Mouse (Mus musculus) cerebellum, postnatal 10 days (tissue): ENCODE measurements around the gene Wnk4.
"Not testable (repeated sequence)": the region's sequence is repeated elsewhere in the genome, so short reads cannot be mapped to it uniquely, and the experiment has no call there.

Source experiments
- DNase-seq, 2 experiments: peaks; one replicate each; pipeline ENCODE4 v3.0.0; 2021; ENCODE audit warnings: mixed read lengths in 2 of 2

Wnk4 gene

DNA sequence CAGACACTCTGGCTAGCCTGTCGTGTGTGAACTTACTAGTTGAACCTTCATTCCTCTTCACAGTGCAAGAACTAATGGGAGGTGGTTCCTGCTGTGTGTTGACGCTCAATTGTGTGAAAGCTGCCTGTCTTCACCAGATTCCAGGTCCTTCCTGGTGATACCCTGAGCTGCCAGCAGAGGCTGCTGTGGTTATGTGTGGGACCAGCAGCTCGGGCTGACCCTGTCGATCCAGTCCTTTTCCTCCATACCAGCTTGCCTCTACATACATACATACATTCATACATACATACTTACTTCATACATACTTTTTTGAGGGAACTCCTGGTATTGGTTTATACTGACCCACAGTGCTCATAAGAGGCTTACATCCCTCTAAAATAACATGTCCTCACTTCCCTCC is 63.2 kb downstream of the Wnk4 start:
- peak; percentile 87 for DNase-seq

DNA sequence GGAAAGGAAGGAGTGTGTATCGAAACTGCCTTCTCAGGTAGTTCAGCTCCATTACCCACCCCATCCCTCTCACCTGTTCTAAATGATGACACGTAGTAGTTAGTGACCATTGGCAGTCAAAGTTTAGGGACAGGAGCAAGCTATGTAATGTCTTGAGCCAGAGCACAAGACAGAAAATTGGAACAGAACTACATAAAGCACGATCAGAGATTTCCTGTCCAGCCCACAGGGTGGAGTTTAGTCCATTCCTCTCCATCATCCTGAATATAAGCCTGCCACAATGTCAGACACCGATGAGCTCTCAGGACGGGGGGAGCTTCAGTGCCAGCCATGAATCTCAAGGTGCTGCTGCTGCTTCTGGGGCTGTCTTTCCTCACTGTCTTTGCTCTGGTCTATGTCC is 64.4 kb downstream of the Wnk4 start, which contains the start of gene Aoc2:
Aoc2 (plus strand) TSS at position 301 of the 400 bp plus-strand sequence.
- no peak for DNase-seq

DNA sequence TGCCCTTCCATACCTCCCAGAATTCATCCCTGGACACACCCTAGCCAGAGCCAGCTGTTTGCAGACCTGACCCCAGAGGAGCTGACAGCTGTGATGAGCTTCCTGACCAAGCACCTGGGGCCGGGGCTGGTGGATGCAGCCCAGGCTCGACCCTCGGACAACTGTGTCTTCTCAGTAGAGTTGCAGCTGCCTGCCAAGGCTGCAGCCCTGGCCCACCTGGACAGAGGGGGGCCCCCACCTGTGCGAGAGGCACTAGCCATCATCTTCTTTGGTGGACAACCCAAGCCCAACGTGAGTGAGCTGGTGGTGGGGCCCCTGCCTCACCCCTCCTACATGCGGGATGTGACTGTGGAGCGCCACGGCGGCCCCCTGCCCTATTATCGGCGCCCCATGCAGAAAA is 64.8 kb downstream of the Wnk4 start:
- not testable (repeated sequence) for DNase-seq

DNA sequence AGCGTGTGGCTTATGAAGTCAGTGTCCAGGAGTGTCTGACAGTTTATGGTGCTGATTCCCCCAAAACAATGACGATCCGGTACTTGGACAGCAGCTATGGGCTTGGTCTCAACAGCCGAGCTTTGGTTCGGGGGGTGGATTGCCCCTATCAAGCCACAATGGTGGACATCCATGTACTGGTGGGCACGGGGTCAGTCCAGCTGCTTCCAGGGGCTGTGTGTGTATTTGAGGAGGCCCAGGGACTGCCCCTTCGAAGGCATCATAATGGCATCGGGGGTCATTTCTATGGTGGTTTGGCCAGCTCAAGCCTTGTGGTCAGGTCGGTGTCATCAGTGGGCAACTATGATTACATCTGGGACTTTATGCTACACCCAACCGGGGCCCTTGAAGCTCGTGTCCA is 65.8 kb downstream of the Wnk4 start:
- no peak for DNase-seq
